Mouse (Mus musculus): ENCODE measurements at regions not wholly inside any gene's neighbourhood (a gene's known extent, or its start where the extent isn't known, plus 50 kb on each side); places are given as distances from the start of the nearest gene placed in this dataset.
A peak's percentile ranks its signal among the peaks of the same experiment; 100 is the strongest.
"Not testable (repeated sequence)": the region's sequence is repeated elsewhere in the genome, so short reads cannot be mapped to it uniquely, and the experiment has no call there.

DNA sequence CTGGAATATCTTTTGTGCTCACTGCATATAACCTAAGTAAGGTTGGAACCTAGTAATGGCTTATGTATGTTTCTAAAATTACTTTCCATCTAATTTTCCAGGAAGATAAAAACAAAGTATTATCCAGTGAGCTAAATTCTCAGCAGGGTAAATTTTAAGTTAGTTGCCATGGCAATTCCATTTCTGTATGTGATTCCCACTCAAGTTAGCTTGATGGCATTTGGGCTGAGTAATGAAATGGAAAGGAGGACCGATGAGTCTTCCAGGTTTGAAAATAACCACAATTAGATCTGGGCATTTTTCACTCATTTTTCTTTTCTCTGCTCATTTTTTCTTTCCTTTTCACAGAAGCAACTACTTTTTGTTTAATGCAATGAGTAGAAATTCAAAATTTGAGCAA is 398.4 kb upstream of the Gm10801 start:
- H3K4me2 ChIP-seq (ENCODE audit: low read length) = no peak overlapping the region
- 91% methylated on average over 1 of the region's 1 CpGs for WGBS
- H3K4me1 ChIP-seq (replicated peaks; ENCODE audit: insufficient read depth, low read length) = no peaks in the 10 kb centered on the region
- H3K9me3 ChIP-seq (replicated peaks; ENCODE audit: low read length) = no peaks in the 10 kb centered on the region
- H3K27ac ChIP-seq = no peak overlapping the region
- no peaks in the 10 kb centered on the region for H3K27me3 ChIP-seq (ENCODE audit: insufficient read depth, low read length)
- no peaks in the 10 kb centered on the region for H3K36me3 ChIP-seq (ENCODE audit: insufficient read depth, low read length)
- H3K4me3 ChIP-seq (replicated peaks; ENCODE audit: low read depth, low read length) = no peak overlapping the region
- TF ChIP-seq CTCF (IDR thresholded peaks at IDR 0.05; ENCODE audit: low read depth) = no peak
- ATAC-seq (replicated peaks; ENCODE audit: low FRiP score, low read depth) (no peak), DNase-seq (ENCODE audit: low spot score) (no peak)
- H3K9ac ChIP-seq (ENCODE audit: low read depth, low read length) = no peak overlapping the region

DNA sequence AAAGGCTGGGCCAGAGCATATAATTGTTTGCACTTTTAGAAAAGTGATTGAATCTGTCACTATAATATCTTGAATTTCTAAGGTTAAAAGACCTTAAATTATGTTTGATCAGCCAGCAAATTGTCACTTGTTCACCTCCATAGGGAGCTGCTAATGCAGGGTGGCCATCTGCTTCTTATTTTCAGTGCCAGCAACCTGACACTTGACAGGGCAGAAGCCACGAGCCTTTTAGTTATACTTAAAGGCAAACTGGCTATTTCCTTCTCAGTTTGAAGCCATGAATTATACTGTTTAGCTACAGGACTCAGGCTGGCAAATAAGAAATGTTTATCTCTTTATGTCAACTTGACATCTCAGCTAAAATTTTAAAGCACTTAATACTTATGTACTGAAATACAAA is 392.5 kb upstream of the Gm10801 start:
- DNase-seq (ENCODE audit: low spot score) (no peak), ATAC-seq (replicated peaks; ENCODE audit: low FRiP score, low read depth) (no peak)
- H3K4me3 ChIP-seq (replicated peaks; ENCODE audit: low read depth, low read length) = no peak overlapping the region
- H3K27me3 ChIP-seq (ENCODE audit: insufficient read depth, low read length) = no peaks in the 10 kb centered on the region
- H3K27ac ChIP-seq = no peak overlapping the region
- H3K36me3 ChIP-seq (ENCODE audit: insufficient read depth, low read length) = no peaks in the 10 kb centered on the region
- no peak for TF ChIP-seq CTCF (IDR thresholded peaks at IDR 0.05; ENCODE audit: low read depth)
- no peaks in the 10 kb centered on the region for H3K4me1 ChIP-seq (replicated peaks; ENCODE audit: insufficient read depth, low read length)
- H3K9me3 ChIP-seq (replicated peaks; ENCODE audit: low read length) = no peaks in the 10 kb centered on the region
- H3K4me2 ChIP-seq (ENCODE audit: low read length) = no peak overlapping the region
- H3K9ac ChIP-seq (ENCODE audit: low read depth, low read length) = no peak overlapping the region
- 12% methylated on average over 1 of the region's 1 CpGs for WGBS

DNA sequence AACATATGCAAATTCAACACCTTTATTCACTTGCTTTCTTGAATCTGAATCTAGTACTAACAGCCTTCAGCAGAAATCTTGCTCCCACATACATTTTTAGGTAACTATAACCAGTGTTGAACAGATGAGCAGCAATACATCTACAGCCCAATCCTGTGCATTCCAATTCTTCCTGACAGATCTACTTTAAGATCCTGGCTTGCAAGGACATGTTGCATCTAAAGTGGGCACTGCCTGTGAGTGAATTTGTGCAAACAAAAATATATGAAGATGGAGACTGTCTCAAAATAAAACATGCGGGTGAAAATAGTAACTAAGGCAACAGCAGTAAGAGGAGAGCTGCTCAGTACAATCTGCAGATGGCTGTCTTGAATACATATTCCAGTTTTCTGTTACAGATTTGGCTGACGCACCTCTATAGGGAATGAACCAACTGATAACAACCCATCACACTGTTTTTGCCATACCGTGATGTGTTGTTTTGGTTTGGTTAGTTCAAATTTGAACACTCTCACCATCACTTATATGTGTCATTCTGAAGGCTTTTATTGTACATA is 375.2 kb upstream of the Gm10801 start:
- Histone ChIP-seq H3K27ac (no peak overlapping the region), H3K9me3 (replicated peaks; ENCODE audit: low read length) (no peaks in the 10 kb centered on the region), H3K27me3 (ENCODE audit: insufficient read depth, low read length) (no peaks in the 10 kb centered on the region), H3K4me1 (replicated peaks; ENCODE audit: insufficient read depth, low read length) (no peaks in the 10 kb centered on the region), H3K4me3 (replicated peaks; ENCODE audit: low read depth, low read length) (no peak overlapping the region), H3K36me3 (ENCODE audit: insufficient read depth, low read length) (no peaks in the 10 kb centered on the region), H3K4me2 (ENCODE audit: low read length) (no peak overlapping the region), H3K9ac (ENCODE audit: low read depth, low read length) (no peak overlapping the region)
- WGBS = 91% methylated on average over 3 of the region's 3 CpGs
- no peak for DNase-seq (ENCODE audit: low spot score)
- TF ChIP-seq CTCF (IDR thresholded peaks at IDR 0.05; ENCODE audit: low read depth) = no peak
- no peak for ATAC-seq (replicated peaks; ENCODE audit: low FRiP score, low read depth)

DNA sequence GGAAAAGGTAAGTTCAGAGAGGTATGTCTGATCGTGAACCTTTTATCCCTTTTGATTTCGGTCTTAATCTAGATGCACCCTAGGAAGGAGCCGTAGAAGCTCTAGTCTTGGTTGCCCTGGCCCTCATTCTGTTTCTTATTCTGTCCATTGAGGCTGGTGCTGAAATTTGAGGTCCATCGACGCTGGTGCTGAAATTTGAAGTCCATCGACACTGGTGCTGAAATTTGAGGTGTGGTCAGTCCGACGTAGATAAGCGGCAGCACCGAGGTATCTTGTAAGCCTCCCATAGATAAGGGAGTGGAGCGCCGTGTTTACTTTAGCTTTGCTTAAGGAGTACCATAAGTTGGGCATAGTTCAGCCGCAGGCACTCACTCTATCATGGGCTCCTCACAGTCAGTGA is 332.0 kb upstream of the Gm10801 start:
- not testable (repeated sequence) for H3K36me3 ChIP-seq (ENCODE audit: insufficient read depth, low read length); H3K4me2 ChIP-seq (ENCODE audit: low read length); H3K4me3 ChIP-seq (replicated peaks; ENCODE audit: low read depth, low read length); ATAC-seq (replicated peaks; ENCODE audit: low FRiP score, low read depth); H3K9me3 ChIP-seq (replicated peaks; ENCODE audit: low read length); DNase-seq (ENCODE audit: low spot score); H3K27ac ChIP-seq; H3K9ac ChIP-seq (ENCODE audit: low read depth, low read length); H3K27me3 ChIP-seq (ENCODE audit: insufficient read depth, low read length); H3K4me1 ChIP-seq (replicated peaks; ENCODE audit: insufficient read depth, low read length)
- 86% methylated on average over 13 of the region's 13 CpGs for WGBS

DNA sequence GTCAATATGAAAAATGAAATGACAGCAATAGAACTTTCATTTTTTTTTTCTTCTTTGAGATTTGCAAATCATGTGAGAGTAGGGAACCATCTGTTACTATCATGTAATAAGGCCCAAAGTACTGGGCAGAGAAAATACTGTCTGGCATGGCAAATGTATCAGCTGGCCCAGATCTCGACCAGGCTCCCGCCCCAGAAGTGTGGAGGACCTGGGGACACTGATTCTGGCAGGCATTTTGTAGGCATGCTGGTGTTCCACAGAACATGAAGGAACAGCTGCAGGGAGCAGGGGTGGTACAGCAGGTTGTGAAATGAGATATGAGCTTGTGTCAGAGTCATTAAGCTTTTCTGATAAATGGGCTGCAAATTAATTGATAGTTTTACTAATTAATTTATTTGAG is 307.8 kb upstream of the Gm10801 start:
- H3K27ac ChIP-seq = no peak overlapping the region
- TF ChIP-seq CTCF (IDR thresholded peaks at IDR 0.05; ENCODE audit: low read depth) = no peak

DNA sequence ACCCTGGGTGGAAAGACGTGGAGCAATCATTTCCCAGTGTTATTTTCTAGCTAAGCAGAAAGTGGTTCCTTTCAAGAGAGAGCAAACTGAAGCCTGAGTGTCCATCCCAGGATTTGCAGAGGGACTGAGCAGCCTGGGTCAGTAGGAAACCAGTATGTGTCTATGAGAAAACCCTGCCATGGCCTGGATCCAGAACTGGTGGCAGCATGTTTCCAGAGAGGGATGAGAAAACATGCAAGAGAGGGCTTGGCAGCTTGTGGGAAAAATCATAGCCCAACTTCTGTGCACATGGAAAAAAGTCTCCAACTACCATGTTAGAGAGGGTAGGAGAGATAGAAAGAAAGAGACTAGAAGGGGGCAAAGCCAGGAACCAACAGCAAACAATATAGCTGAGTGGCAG is 282.8 kb upstream of the Gm10801 start:
- H3K4me2 ChIP-seq (ENCODE audit: low read length) = no peak overlapping the region
- 44% methylated on average over 1 of the region's 1 CpGs for WGBS
- ATAC-seq (replicated peaks; ENCODE audit: low FRiP score, low read depth) = no peak

More for the DNA sequence above, 307.8 kb upstream of the Gm10801 start:
- ATAC-seq (replicated peaks; ENCODE audit: low FRiP score, low read depth) (no peak), DNase-seq (ENCODE audit: low spot score) (no peak)
- Histone ChIP-seq H3K36me3 (ENCODE audit: insufficient read depth, low read length) (no peaks in the 10 kb centered on the region), H3K4me2 (ENCODE audit: low read length) (no peak overlapping the region), H3K9me3 (replicated peaks; ENCODE audit: low read length) (no peaks in the 10 kb centered on the region), H3K9ac (ENCODE audit: low read depth, low read length) (no peak overlapping the region), H3K4me3 (replicated peaks; ENCODE audit: low read depth, low read length) (no peak overlapping the region), H3K4me1 (replicated peaks; ENCODE audit: insufficient read depth, low read length) (no peaks in the 10 kb centered on the region), H3K27me3 (ENCODE audit: insufficient read depth, low read length) (no peaks in the 10 kb centered on the region)
- 52% methylated on average over 2 of the region's 2 CpGs for WGBS

More for the DNA sequence above, 282.8 kb upstream of the Gm10801 start:
- Histone ChIP-seq H3K4me3 (replicated peaks; ENCODE audit: low read depth, low read length) (no peak overlapping the region), H3K9me3 (replicated peaks; ENCODE audit: low read length) (no peaks in the 10 kb centered on the region), H3K9ac (ENCODE audit: low read depth, low read length) (no peak overlapping the region), H3K4me1 (replicated peaks; ENCODE audit: insufficient read depth, low read length) (no peaks in the 10 kb centered on the region), H3K36me3 (ENCODE audit: insufficient read depth, low read length) (no peaks in the 10 kb centered on the region), H3K27ac (no peak overlapping the region), H3K27me3 (ENCODE audit: insufficient read depth, low read length) (no peaks in the 10 kb centered on the region)
- DNase-seq (ENCODE audit: low spot score) = peak; percentile 0
- no peak for TF ChIP-seq CTCF (IDR thresholded peaks at IDR 0.05; ENCODE audit: low read depth)

Data from kidney, postnatal 0 days (tissue).